Mouse (Mus musculus) gastrocnemius, postnatal 25 days (tissue): ENCODE measurements around the gene Mapk8ip1. TPM values are rescaled to one million over a fixed set of nuclear protein-coding genes. Genes with fewer than 3 reads are reported as not detected.

Experiments used
- microRNA-seq, 2 experiments: library from miRNA; unstranded; fragments of <30 nt; microRNA quantifications; one replicate each; pipeline ENCODE4 v1.2.0; 2021; ENCODE audit warnings: borderline replicate concordance in 2 of 2
- total RNA-seq, 2 experiments: library from RNA; stranded (reverse); gene quantifications; 1 replicate in 1 of 2; 2 replicates in 1 of 2; pipeline ENCODE4 v1.2.3; 2021

The Mapk8ip1 gene
- total RNA-seq, 2 experiments from 2014 or later = 7.9 to 9.2 TPM

Small RNA genes within 50 kb of the gene (microRNA-seq; reads per million reads assigned to microRNA genes)
- gene Mir7000 = 0 reads per million in 2 experiments

Other genes with a start within 250 kb of the Mapk8ip1 start
- gene Pex16, start 26.6 kb downstream of the Mapk8ip1 start, total RNA-seq = 10 to 100 TPM; 16.7 to 18.9 TPM
- under 1 TPM; 0.54 to 0.88 TPM for gene Large2, start 26.4 kb downstream of the Mapk8ip1 start, total RNA-seq
- gene 1700029I15Rik, start 18.7 kb downstream of the Mapk8ip1 start, total RNA-seq = 1 to 10 TPM in 1 of 2 experiments, under 1 TPM in 1; 0.87 to 1.0 TPM
- 10 to 100 TPM; 11.9 to 19.8 TPM for gene Cry2, start 32.8 kb upstream of the Mapk8ip1 start, total RNA-seq
- gene Slc35c1, start 59.3 kb upstream of the Mapk8ip1 start, total RNA-seq = 1 to 10 TPM; 5.1 to 5.6 TPM
- 1 to 10 TPM; 1.4 to 3.8 TPM for gene Chst1, start 198.4 kb upstream of the Mapk8ip1 start, total RNA-seq